Mouse (Mus musculus): ENCODE data around the gene Tex12. TPM values are rescaled to one million over a fixed set of nuclear protein-coding genes. Genes with fewer than 3 reads are reported as not detected.

The Tex12 gene
- total RNA-seq (2015; ENCODE audit: low replicate concordance) (not detected in 2 replicates), total RNA-seq (2017; ENCODE audit: low replicate concordance) (not detected in 2 replicates)

GRCm38 (mm10) chr9:50561145-50561917 is at the start of gene Tex12:
Gene Tex12, minus strand, starts transcription at chr9:50561325.
- no peak for ATAC-seq (replicated peaks; ENCODE audit: low FRiP score, poor library complexity, severe bottlenecking)

GRCm38 (mm10) chr9:50604338-50604737 is 43.2 kb upstream of the Tex12 start:
- ATAC-seq (replicated peaks; ENCODE audit: low FRiP score, poor library complexity, severe bottlenecking): no peak

GRCm38 (mm10) chr9:50603998-50604324 is 42.8 kb upstream of the Tex12 start:
- ATAC-seq (replicated peaks; ENCODE audit: low FRiP score, poor library complexity, severe bottlenecking): no peak

- ATAC-seq (replicated peaks; ENCODE audit: low FRiP score, poor library complexity, severe bottlenecking): peak; percentile 96
These were observed 42.3 kb upstream of the Tex12 start, which contains the start of the genes Sdhd and Timm8b for GRCm38 (mm10) chr9:50603189-50603997. Gene Sdhd, minus strand, starts transcription at chr9:50603812. Gene Timm8b, plus strand, starts transcription at chr9:50603910.

GRCm38 (mm10) chr9:50602055-50602845 is 41.1 kb upstream of the Tex12 start:
- ATAC-seq (replicated peaks; ENCODE audit: low FRiP score, poor library complexity, severe bottlenecking): no peak

GRCm38 (mm10) chr9:50601536-50601935 is 40.4 kb upstream of the Tex12 start:
- ATAC-seq (replicated peaks; ENCODE audit: low FRiP score, poor library complexity, severe bottlenecking): no peak

GRCm38 (mm10) chr9:50596973-50597372 is 35.8 kb upstream of the Tex12 start:
- ATAC-seq (replicated peaks; ENCODE audit: low FRiP score, poor library complexity, severe bottlenecking): no peak

- ATAC-seq (replicated peaks; ENCODE audit: low FRiP score, poor library complexity, severe bottlenecking): no peak
These were observed 33.8 kb upstream of the Tex12 start for GRCm38 (mm10) chr9:50594794-50595417.

- ATAC-seq (replicated peaks; ENCODE audit: low FRiP score, poor library complexity, severe bottlenecking): no peak
These were observed 32.4 kb upstream of the Tex12 start for GRCm38 (mm10) chr9:50593544-50593943.

- ATAC-seq (replicated peaks; ENCODE audit: low FRiP score, poor library complexity, severe bottlenecking): no peak
These were observed 31.8 kb upstream of the Tex12 start for GRCm38 (mm10) chr9:50592955-50593354.

GRCm38 (mm10) chr9:50590856-50591518 is 29.9 kb upstream of the Tex12 start:
- no peak for ATAC-seq (replicated peaks; ENCODE audit: low FRiP score, poor library complexity, severe bottlenecking)

GRCm38 (mm10) chr9:50586955-50587354 is 25.8 kb upstream of the Tex12 start:
- no peak for ATAC-seq (replicated peaks; ENCODE audit: low FRiP score, poor library complexity, severe bottlenecking)

- ATAC-seq (replicated peaks; ENCODE audit: low FRiP score, poor library complexity, severe bottlenecking): no peak
These were observed 24.2 kb upstream of the Tex12 start for GRCm38 (mm10) chr9:50585145-50585818.

- no peak for ATAC-seq (replicated peaks; ENCODE audit: low FRiP score, poor library complexity, severe bottlenecking)
These were observed 19.2 kb upstream of the Tex12 start for GRCm38 (mm10) chr9:50580370-50580769.

GRCm38 (mm10) chr9:50569599-50570525 is 8.7 kb upstream of the Tex12 start:
- ATAC-seq (replicated peaks; ENCODE audit: low FRiP score, poor library complexity, severe bottlenecking): no peak

GRCm38 (mm10) chr9:50567881-50568280 is 6.8 kb upstream of the Tex12 start:
- no peak for ATAC-seq (replicated peaks; ENCODE audit: low FRiP score, poor library complexity, severe bottlenecking)

- ATAC-seq (replicated peaks; ENCODE audit: low FRiP score, poor library complexity, severe bottlenecking): no peak
These were observed 6.2 kb upstream of the Tex12 start for GRCm38 (mm10) chr9:50567372-50567771.

- ATAC-seq (replicated peaks; ENCODE audit: low FRiP score, poor library complexity, severe bottlenecking): no peak
These were observed 4.8 kb upstream of the Tex12 start for GRCm38 (mm10) chr9:50565940-50566339.
